Mouse (Mus musculus) heart, adult 2 months (tissue): ENCODE measurements around the gene Dap. TPM values are rescaled to one million over a fixed set of nuclear protein-coding genes. Genes with fewer than 3 reads are reported as not detected.

Experiments used
- DNase-seq, 2 experiments: peaks; one replicate each; pipeline ENCODE4 v3.0.0; 2021
- H3K27ac ChIP-seq: fragments of 200-600 bp; 2 replicates; pipeline ENCODE4 v1.8.1; 2022
- H3K27me3 ChIP-seq: fragments of 200-500 bp; 2 replicates; pipeline ENCODE4 v1.6.1; 2012; ENCODE audit warnings: mild to moderate bottlenecking, low read length, inconsistent platforms, mixed read lengths; ENCODE audit not compliant: control insufficient read depth, insufficient read depth
- H3K36me3 ChIP-seq: fragments of 200-500 bp; 2 replicates; pipeline ENCODE4 v1.6.1; 2012; ENCODE audit warnings: low read length, inconsistent platforms; ENCODE audit not compliant: control insufficient read depth, insufficient read depth
- H3K4me1 ChIP-seq: fragments of 200-500 bp; 2 replicates; pipeline ENCODE4 v1.6.1; 2011; ENCODE audit warnings: low read length; ENCODE audit not compliant: control insufficient read depth, insufficient read depth
- H3K4me3 ChIP-seq: fragments of 200-600 bp; 2 replicates; pipeline ENCODE4 v1.8.1; 2022
- H3K79me2 ChIP-seq: fragments of 200-500 bp; replicated peaks from 2 replicates; pipeline ENCODE4 v1.6.1; 2012; ENCODE audit warnings: mild to moderate bottlenecking, inconsistent platforms, low read length, moderate library complexity, mixed read lengths; ENCODE audit not compliant: control insufficient read depth, insufficient read depth
- H3K9ac ChIP-seq: fragments of 200-500 bp; 2 replicates; pipeline ENCODE4 v1.6.1; 2012; ENCODE audit warnings: low read depth, mild to moderate bottlenecking, control low read depth, inconsistent platforms, low read length, mixed read lengths
- CTCF ChIP-seq: fragments of 200-600 bp; IDR thresholded peaks from 2 replicates; pipeline ENCODE4 v1.8.1; 2022; ENCODE audit warnings: antibody characterized with exemption, mild to moderate bottlenecking, moderate library complexity
- EP300 ChIP-seq: fragments of 200-500 bp; IDR thresholded peaks from 2 replicates; pipeline ENCODE4 v1.6.1; 2011; ENCODE audit warnings: low read depth, low read length, control low read depth; ENCODE audit not compliant: insufficient read depth
- POLR2A ChIP-seq: fragments of 200-500 bp; IDR thresholded peaks from 2 replicates; pipeline ENCODE4 v1.6.1; 2011; ENCODE audit warnings: mild to moderate bottlenecking, low read depth, low read length, control low read depth; ENCODE audit not compliant: insufficient read depth
- WGBS: fragments of 180-500 bp; shearing (Covaris S2); methylation state at CpG from one replicate; pipeline ENCODE4 v1.1.7; 2018; 5-methylcytosine and 5-hydroxymethylcytosine counted together
- intact Hi-C: fragments of 180-260 bp; cut with DNase I; formaldehyde crosslinking; loops from one replicate; pipeline ENCODE4 v1.15.1; 2025
- polyA plus RNA-seq: library from polyadenylated mRNA; depleted of rRNA; stranded (reverse); fragments of >200 nt; gene quantifications from 2 replicates; pipeline ENCODE4 v1.2.3, GENCODE M21; 2012
- total RNA-seq, 2 experiments: library from RNA; stranded (reverse); gene quantifications; 2 replicates each; pipeline ENCODE4 v1.2.3; 2021

The Dap gene
- total and polyA plus RNA-seq, 3 experiments: 17.7 to 27.0 (median 18.8) TPM

- 89% methylated on average over 4 of the region's 4 CpGs for WGBS
- DNase-seq: no peak
- H3K9ac ChIP-seq: no peak overlapping the region
- H3K36me3 ChIP-seq: no peaks in the 10 kb centered on the region
- H3K27ac ChIP-seq: no peak overlapping the region
- intact Hi-C loops: no loop called here
- H3K79me2 ChIP-seq: no peaks in the 10 kb centered on the region
- H3K4me3 ChIP-seq: no peak overlapping the region
- peaks cover 2% of the 10 kb centered on the region; the same call in 1 of the 2 replicates for H3K4me1 ChIP-seq
- no peaks in the 10 kb centered on the region for H3K27me3 ChIP-seq
- TF ChIP-seq POLR2A (no peak), EP300 (no peak), CTCF (no peak)
Observed at GRCm38 (mm10) chr15:31253963-31254362, 29.8 kb downstream of the Dap start.

DNA sequence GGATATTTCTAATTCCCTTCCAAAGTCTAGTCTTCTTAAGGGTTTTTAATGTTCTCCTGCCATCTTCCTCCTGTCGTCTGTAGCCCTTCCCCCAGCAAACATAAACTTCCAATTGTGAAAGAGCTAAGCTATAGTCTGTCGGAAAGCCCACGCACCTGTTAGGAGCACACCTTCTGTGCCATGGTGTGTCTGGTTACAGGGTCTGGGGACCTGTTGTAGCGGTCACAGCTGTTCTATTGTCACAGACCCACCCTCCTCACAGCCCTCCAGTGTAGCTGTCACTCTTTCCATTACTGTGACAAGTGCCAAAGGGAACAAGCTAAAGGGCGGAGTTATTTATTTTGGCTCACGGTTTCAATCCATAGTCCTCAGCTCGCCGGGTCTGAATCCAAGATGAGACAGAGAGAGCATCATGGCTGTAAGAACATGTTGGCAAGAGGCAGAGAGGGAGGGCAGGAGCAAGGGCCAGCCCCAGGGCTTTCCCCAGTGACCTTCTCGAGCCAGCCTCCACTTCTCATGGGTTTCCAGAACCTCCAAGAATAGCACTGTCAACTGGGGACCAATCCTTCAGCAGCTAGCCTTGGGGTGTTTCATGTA lies 30.9 kb downstream of the Dap start:
- TF ChIP-seq EP300: no peak
- no peak for TF ChIP-seq CTCF
- no peak for TF ChIP-seq POLR2A
- intact Hi-C loops: loop anchor here (5.0 kb wide), 1 partner anchor 63 kb away; no protein-coding TSS in a partner anchor
- WGBS: 72% methylated on average over 9 of the region's 9 CpGs
- Histone ChIP-seq H3K36me3 (no peaks in the 10 kb centered on the region), H3K4me3 (no peak overlapping the region), H3K27ac (no peak overlapping the region), H3K4me1 (peaks cover 2% of the 10 kb centered on the region; the same call in 1 of the 2 replicates), H3K79me2 (no peaks in the 10 kb centered on the region), H3K9ac (no peak overlapping the region), H3K27me3 (no peaks in the 10 kb centered on the region)
- no peak for DNase-seq

DNA sequence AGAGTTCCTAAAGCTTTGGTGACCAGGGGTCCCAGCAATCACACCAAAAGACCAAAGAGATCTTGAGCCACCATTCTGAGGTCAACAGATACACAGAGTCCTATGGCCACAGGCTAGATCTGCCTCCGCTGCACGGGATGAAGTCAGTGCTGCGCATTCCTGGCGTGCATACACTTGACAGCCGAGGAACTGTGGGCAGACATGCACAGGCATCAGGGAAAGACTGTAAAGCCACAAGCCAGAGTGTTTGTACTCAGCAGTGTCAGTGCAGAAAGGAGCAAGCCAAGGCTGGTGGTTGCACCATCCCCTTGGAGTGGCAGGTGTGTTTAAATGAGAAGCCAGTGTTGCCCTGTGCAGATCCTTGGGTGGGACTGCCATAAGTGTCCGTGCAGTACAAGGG lies 31.6 kb downstream of the Dap start:
- Histone ChIP-seq H3K4me1 (peaks cover 2% of the 10 kb centered on the region; the same call in 1 of the 2 replicates), H3K27ac (no peak overlapping the region), H3K9ac (no peak overlapping the region), H3K27me3 (no peaks in the 10 kb centered on the region), H3K79me2 (no peaks in the 10 kb centered on the region), H3K4me3 (no peak overlapping the region), H3K36me3 (no peaks in the 10 kb centered on the region)
- intact Hi-C loops: loop anchor here (5.0 kb wide), 1 partner anchor 63 kb away; no protein-coding TSS in a partner anchor
- 73% methylated on average over 6 of the region's 6 CpGs for WGBS
- TF ChIP-seq EP300: no peak
- TF ChIP-seq CTCF: no peak
- no peak for TF ChIP-seq POLR2A
- DNase-seq: no peak

- no peak for TF ChIP-seq CTCF
- no peak for TF ChIP-seq EP300
- TF ChIP-seq POLR2A: no peak
- Histone ChIP-seq H3K4me3 (no peak overlapping the region), H3K9ac (no peak overlapping the region), H3K79me2 (no peaks in the 10 kb centered on the region), H3K27ac (no peak overlapping the region), H3K4me1 (peaks cover 2% of the 10 kb centered on the region; the same call in 1 of the 2 replicates), H3K36me3 (no peaks in the 10 kb centered on the region), H3K27me3 (no peaks in the 10 kb centered on the region)
- intact Hi-C loops: loop anchor here (5.0 kb wide), 1 partner anchor 65 kb away; no protein-coding TSS in a partner anchor
- no peak for DNase-seq
- WGBS: 88% methylated on average over 1 of the region's 1 CpGs
Observed at GRCm38 (mm10) chr15:31257329-31257728, 33.2 kb downstream of the Dap start.

DNA sequence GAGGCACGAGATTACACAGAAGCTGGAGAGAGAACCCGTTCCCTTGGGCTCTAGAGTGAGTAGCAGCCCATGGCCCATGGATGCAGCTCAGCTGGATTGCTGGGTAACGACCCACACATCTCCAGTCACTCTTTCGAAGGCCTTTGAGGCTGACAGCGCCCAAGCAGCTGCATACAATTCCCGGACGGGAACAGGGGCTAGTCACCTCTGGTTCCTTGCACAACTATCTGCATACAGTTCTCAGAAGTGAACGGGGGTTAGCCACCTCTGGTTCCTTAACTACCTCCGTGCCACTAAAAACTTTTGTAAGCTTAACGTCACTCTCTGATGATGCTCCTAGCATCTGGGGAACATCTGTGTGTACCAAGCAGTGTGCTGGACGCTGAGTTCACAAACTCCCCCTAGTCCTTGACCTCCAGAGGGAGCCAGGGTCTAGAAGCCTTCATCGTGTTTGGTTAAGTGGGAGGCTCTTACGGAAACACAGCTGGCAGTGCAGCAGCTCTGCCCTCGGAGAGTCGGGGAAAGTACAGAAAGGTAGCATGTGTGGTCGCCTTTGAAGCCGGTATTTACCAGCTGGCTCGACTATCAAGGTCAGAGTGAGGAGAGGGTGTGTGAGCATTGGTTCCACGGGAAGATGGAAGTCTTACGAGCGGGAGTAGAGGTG lies 34.0 kb downstream of the Dap start:
- 76% methylated on average over 21 of the region's 21 CpGs for WGBS
- H3K4me1 ChIP-seq: peaks cover 2% of the 10 kb centered on the region; the same call in 1 of the 2 replicates
- H3K9ac ChIP-seq: no peak overlapping the region
- no peak for TF ChIP-seq CTCF
- H3K79me2 ChIP-seq: no peaks in the 10 kb centered on the region
- H3K36me3 ChIP-seq: no peaks in the 10 kb centered on the region
- DNase-seq: no peak
- H3K4me3 ChIP-seq: no peak overlapping the region
- no peaks in the 10 kb centered on the region for H3K27me3 ChIP-seq
- H3K27ac ChIP-seq: no peak overlapping the region
- intact Hi-C loops: loop anchor here (5.0 kb wide), 1 partner anchor 66 kb away; no protein-coding TSS in a partner anchor
